Mouse (Mus musculus) liver, embryonic 15.5 days (tissue): ENCODE measurements at regions not wholly inside any gene's neighbourhood (a gene's known extent, or its start where the extent isn't known, plus 50 kb on each side); places are given as distances from the start of the nearest gene placed in this dataset.
A peak's percentile ranks its signal among the peaks of the same experiment; 100 is the strongest.

Experiments used
- ATAC-seq: fragments of 200-750 bp; cut with Nextera tagmentation; 2 replicates; pipeline ENCODE4 v1.8.0; 2017; ENCODE audit warnings: moderate number of reproducible peaks, mild to moderate bottlenecking, moderate library complexity; ENCODE audit not compliant: insufficient read depth
- H3K27ac ChIP-seq: fragments of 300-500 bp; sonication (generic); replicated peaks from 2 replicates; pipeline ENCODE4 v1.5.1; 2015; ENCODE audit warnings: mild to moderate bottlenecking, inconsistent platforms
- H3K27me3 ChIP-seq: fragments of 300-500 bp; sonication (generic); 2 replicates; pipeline ENCODE4 v1.6.1; 2015; ENCODE audit warnings: mild to moderate bottlenecking, inconsistent platforms
- H3K36me3 ChIP-seq: fragments of 300-500 bp; sonication (generic); replicated peaks from 2 replicates; pipeline ENCODE4 v1.6.1; 2015; ENCODE audit warnings: moderate library complexity, mild to moderate bottlenecking, inconsistent platforms
- H3K4me1 ChIP-seq: fragments of 300-500 bp; sonication (generic); replicated peaks from 2 replicates; pipeline ENCODE4 v1.6.1; 2015; ENCODE audit warnings: inconsistent platforms
- H3K4me2 ChIP-seq: fragments of 300-500 bp; sonication (generic); 2 replicates; pipeline ENCODE4 v1.6.1; 2015; ENCODE audit warnings: moderate library complexity, mild to moderate bottlenecking, inconsistent platforms
- H3K4me3 ChIP-seq: fragments of 300-500 bp; sonication (generic); replicated peaks from 2 replicates; pipeline ENCODE4 v1.5.1; 2015; ENCODE audit warnings: mild to moderate bottlenecking, inconsistent platforms
- H3K9ac ChIP-seq: fragments of 300-500 bp; sonication (generic); 2 replicates; pipeline ENCODE4 v1.6.1; 2015; ENCODE audit warnings: moderate library complexity, mild to moderate bottlenecking, inconsistent platforms
- H3K9me3 ChIP-seq: fragments of 300-500 bp; sonication (generic); replicated peaks from 2 replicates; pipeline ENCODE4 v1.6.1; 2016; ENCODE audit warnings: inconsistent platforms
- WGBS: fragments of 180-500 bp; shearing (Covaris S2); methylation state at CpG from one replicate; pipeline ENCODE4 v1.1.7; 2015; ENCODE audit warnings: mixed read lengths; ENCODE audit not compliant: insufficient replicate concordance; 5-methylcytosine and 5-hydroxymethylcytosine counted together

GRCm38 (mm10) chr6:117778027-117778426 lies 63.0 kb upstream of the Zfp637 start:
- no peak overlapping the region for H3K4me3 ChIP-seq
- H3K9me3 ChIP-seq: no peaks in the 10 kb centered on the region
- H3K36me3 ChIP-seq: no peaks in the 10 kb centered on the region
- no peaks in the 10 kb centered on the region for H3K27me3 ChIP-seq
- H3K4me1 ChIP-seq: 0 out of 2 replicates have a peak, but pooled peaks cover 2% of the 10 kb centered on the region
- no peak overlapping the region for H3K4me2 ChIP-seq
- peak; percentile 73 for ATAC-seq
- no peak overlapping the region for H3K27ac ChIP-seq
- 25% methylated on average over 2 of the region's 2 CpGs for WGBS
- H3K9ac ChIP-seq: no peak overlapping the region

- Histone ChIP-seq H3K27me3 (no peaks in the 10 kb centered on the region), H3K27ac (no peak overlapping the region), H3K4me3 (no peak overlapping the region), H3K4me1 (0 out of 2 replicates have a peak, but pooled peaks cover 2% of the 10 kb centered on the region), H3K36me3 (no peaks in the 10 kb centered on the region), H3K9ac (no peak overlapping the region), H3K9me3 (no peaks in the 10 kb centered on the region), H3K4me2 (no peak overlapping the region)
- 29% methylated on average over 8 of the region's 8 CpGs for WGBS
- 0 out of 2 replicates have a peak, but pooled peaks have one; percentile 22 for ATAC-seq
Measured at GRCm38 (mm10) chr6:117778481-117778880, 62.5 kb upstream of the Zfp637 start.

GRCm38 (mm10) chr6:117779020-117779419 lies 62.0 kb upstream of the Zfp637 start:
- Histone ChIP-seq H3K27ac (no peak overlapping the region), H3K9ac (no peak overlapping the region), H3K4me2 (no peak overlapping the region), H3K4me3 (no peak overlapping the region), H3K36me3 (no peaks in the 10 kb centered on the region), H3K9me3 (no peaks in the 10 kb centered on the region), H3K4me1 (0 out of 2 replicates have a peak, but pooled peaks cover 2% of the 10 kb centered on the region), H3K27me3 (no peaks in the 10 kb centered on the region)
- no peak for ATAC-seq
- WGBS: 55% methylated on average over 7 of the region's 7 CpGs

- Histone ChIP-seq H3K9ac (no peak overlapping the region), H3K27ac (no peak overlapping the region), H3K27me3 (no peaks in the 10 kb centered on the region), H3K4me2 (no peak overlapping the region), H3K4me1 (0 out of 2 replicates have a peak, but pooled peaks cover 5% of the 10 kb centered on the region), H3K9me3 (no peaks in the 10 kb centered on the region), H3K36me3 (no peaks in the 10 kb centered on the region), H3K4me3 (no peak overlapping the region)
- no peak for ATAC-seq
- WGBS: 56% methylated on average over 12 of the region's 12 CpGs
Measured at GRCm38 (mm10) chr6:117788580-117789540, 52.1 kb upstream of the Zfp637 start.

GRCm38 (mm10) chr6:117790581-117790980 lies 50.4 kb upstream of the Zfp637 start:
- Histone ChIP-seq H3K27ac (no peak overlapping the region), H3K9me3 (no peaks in the 10 kb centered on the region), H3K4me2 (no peak overlapping the region), H3K27me3 (no peaks in the 10 kb centered on the region), H3K4me3 (no peak overlapping the region), H3K9ac (no peak overlapping the region), H3K4me1 (0 out of 2 replicates have a peak, but pooled peaks cover 5% of the 10 kb centered on the region), H3K36me3 (no peaks in the 10 kb centered on the region)
- 73% methylated on average over 6 of the region's 6 CpGs for WGBS
- no peak for ATAC-seq
